Mouse (Mus musculus) C2C12 (cell line): ENCODE measurements around the gene Tspo2. TPM values are rescaled to one million over a fixed set of nuclear protein-coding genes. Genes with fewer than 3 reads are reported as not detected.

Experiments used
- H3K27me3 ChIP-seq: one replicate; pipeline ENCODE4 v1.6.1; 2011; ENCODE audit not compliant: control insufficient read depth, insufficient read depth, insufficient read length
- H3K36me3 ChIP-seq: one replicate; pipeline ENCODE4 v1.6.1; 2011; ENCODE audit not compliant: control insufficient read depth, insufficient read depth
- H3K4me3 ChIP-seq: one replicate; pipeline ENCODE4 v1.5.1; 2011; ENCODE audit warnings: mild to moderate bottlenecking, control low read depth; ENCODE audit not compliant: poor library complexity, insufficient read depth, severe bottlenecking
- H3K79me2 ChIP-seq: one replicate; pipeline ENCODE4 v1.6.1; 2011; ENCODE audit not compliant: control insufficient read depth, insufficient read depth
- H3K79me3 ChIP-seq: one replicate; pipeline ENCODE4 v1.6.1; 2011; ENCODE audit warnings: low read depth, control low read depth
- H3ac ChIP-seq: one replicate; pipeline ENCODE3; 2011; ENCODE audit warnings: low read depth; ENCODE audit not compliant: control insufficient read depth, insufficient read length
- CEBPB ChIP-seq: IDR thresholded peaks from one replicate; pipeline ENCODE4 v1.6.1; 2011; ENCODE audit warnings: low read depth, mild to moderate bottlenecking, control low read depth, moderate library complexity
- CTCF ChIP-seq: IDR thresholded peaks from one replicate; pipeline ENCODE4 v1.5.1; 2011; ENCODE audit not compliant: control insufficient read depth, insufficient read depth, insufficient read length
- FOSL1 ChIP-seq: IDR thresholded peaks from one replicate; pipeline ENCODE4 v1.8.0; 2011; ENCODE audit warnings: mild to moderate bottlenecking, low read length; ENCODE audit not compliant: poor library complexity, insufficient read depth, severe bottlenecking
- MAX ChIP-seq: IDR thresholded peaks from one replicate; pipeline ENCODE4 v1.6.1; 2011; ENCODE audit warnings: mild to moderate bottlenecking, control low read depth
- MYOD1 ChIP-seq: IDR thresholded peaks from one replicate; pipeline ENCODE4 v1.6.1; 2011; ENCODE audit warnings: low read depth; ENCODE audit not compliant: control insufficient read depth, insufficient read length
- MYOG ChIP-seq: IDR thresholded peaks from one replicate; pipeline ENCODE4 v1.6.1; 2011; ENCODE audit not compliant: control insufficient read depth, insufficient read length; ENCODE audit errors: extremely low read depth
- USF1 ChIP-seq: IDR thresholded peaks from one replicate; pipeline ENCODE4 v1.6.1; 2011; ENCODE audit warnings: low read depth, mild to moderate bottlenecking, control low read depth, moderate library complexity
- long read RNA-seq, 2 experiments: library from polyadenylated mRNA; unstranded; transcript quantifications; one replicate each; pipeline ENCODE4 v2.0.0; 2019 to 2020
- polyA plus RNA-seq: library from polyadenylated mRNA; unstranded; fragments of >200 nt; fragmentation: generic; extraction: Trizol; gene quantifications from one replicate; pipeline ENCODE4 v1.2.1, GENCODE M21; 2012; ENCODE audit warnings: missing spikeins

Gene Tspo2
- polyA plus RNA-seq = not detected
- long read RNA-seq, experiment 1 = 0 reads
- long read RNA-seq, experiment 2 = 0 reads

GRCm38 (mm10) chr17:48451353-48451675, at the start of gene Tspo2:
Gene Tspo2 (minus strand): TSS chr17:48451522.
- no peaks in the 10 kb centered on the region for H3K36me3 ChIP-seq
- peaks cover 3% of the 10 kb centered on the region for H3K27me3 ChIP-seq
- no peak within 1 kb of the TSS for H3ac ChIP-seq
- TF ChIP-seq CTCF (no peak), FOSL1 (no peak), CEBPB (no peak), MYOD1 (no peak), MYOG (no peak), MAX (no peak), USF1 (no peak)
- no peak within 1 kb of the TSS for H3K4me3 ChIP-seq
- no peaks in the 10 kb centered on the region for H3K79me2 ChIP-seq
- H3K79me3 ChIP-seq = no peaks in the 10 kb centered on the region

- Histone ChIP-seq H3ac (no peak overlapping the region), H3K27me3 (no peaks in the 10 kb centered on the region), H3K4me3 (no peak overlapping the region), H3K36me3 (no peaks in the 10 kb centered on the region), H3K79me3 (no peaks in the 10 kb centered on the region), H3K79me2 (no peaks in the 10 kb centered on the region)
- no peak for TF ChIP-seq CTCF
- TF ChIP-seq CEBPB = no peak
- TF ChIP-seq MAX = no peak
- no peak for TF ChIP-seq USF1
- TF ChIP-seq FOSL1 = no peak
- TF ChIP-seq MYOG = no peak
- no peak for TF ChIP-seq MYOD1
These were observed 49.6 kb upstream of the Tspo2 start for GRCm38 (mm10) chr17:48500846-48501445.

GRCm38 (mm10) chr17:48497986-48498385, 46.7 kb upstream of the Tspo2 start:
- TF ChIP-seq CTCF (no peak), USF1 (no peak), CEBPB (no peak), MAX (no peak), FOSL1 (no peak), MYOD1 (no peak), MYOG (no peak)
- Histone ChIP-seq H3K79me3 (no peaks in the 10 kb centered on the region), H3K79me2 (no peaks in the 10 kb centered on the region), H3K36me3 (no peaks in the 10 kb centered on the region), H3K4me3 (no peak overlapping the region), H3K27me3 (no peaks in the 10 kb centered on the region), H3ac (no peak overlapping the region)

- H3K79me3 ChIP-seq = no peaks in the 10 kb centered on the region
- H3K4me3 ChIP-seq = no peak overlapping the region
- H3ac ChIP-seq = no peak overlapping the region
- no peaks in the 10 kb centered on the region for H3K27me3 ChIP-seq
- H3K79me2 ChIP-seq = no peaks in the 10 kb centered on the region
- H3K36me3 ChIP-seq = no peaks in the 10 kb centered on the region
- no peak for TF ChIP-seq CEBPB
- TF ChIP-seq FOSL1 = no peak
- TF ChIP-seq MAX = no peak
- TF ChIP-seq USF1 = no peak
- no peak for TF ChIP-seq MYOD1
- TF ChIP-seq CTCF = no peak
- TF ChIP-seq MYOG = no peak
These were observed 42.7 kb upstream of the Tspo2 start for GRCm38 (mm10) chr17:48493986-48494385.

- Histone ChIP-seq H3K27me3 (no peaks in the 10 kb centered on the region), H3K36me3 (no peaks in the 10 kb centered on the region), H3K4me3 (no peak overlapping the region), H3K79me3 (no peaks in the 10 kb centered on the region), H3ac (no peak overlapping the region), H3K79me2 (no peaks in the 10 kb centered on the region)
- TF ChIP-seq CEBPB = no peak
- no peak for TF ChIP-seq CTCF
- no peak for TF ChIP-seq MYOD1
- no peak for TF ChIP-seq USF1
- no peak for TF ChIP-seq MYOG
- no peak for TF ChIP-seq MAX
- no peak for TF ChIP-seq FOSL1
These were observed 42.3 kb upstream of the Tspo2 start for GRCm38 (mm10) chr17:48493582-48493981.

- Histone ChIP-seq H3K36me3 (no peaks in the 10 kb centered on the region), H3K4me3 (no peak overlapping the region)
- TF ChIP-seq MAX (no peak), USF1 (no peak), MYOG (no peak), FOSL1 (no peak), MYOD1 (no peak), CTCF (no peak), CEBPB (no peak)
These were observed 41.3 kb upstream of the Tspo2 start for GRCm38 (mm10) chr17:48492621-48493020.

More at GRCm38 (mm10) chr17:48492621-48493020, 41.3 kb upstream of the Tspo2 start:
- H3K27me3 ChIP-seq = no peaks in the 10 kb centered on the region
- no peaks in the 10 kb centered on the region for H3K79me2 ChIP-seq
- no peaks in the 10 kb centered on the region for H3K79me3 ChIP-seq
- H3ac ChIP-seq = no peak overlapping the region
